Mouse (Mus musculus): ENCODE measurements around the gene Plet1.

The Plet1 gene

GRCm38 (mm10) chr9:50494311-50494710, at the start of gene Plet1:
TSS of gene Plet1 (plus strand) at chr9:50494525.
- in situ Hi-C loops (cut with MboI, MseI): no loop called here

DNA sequence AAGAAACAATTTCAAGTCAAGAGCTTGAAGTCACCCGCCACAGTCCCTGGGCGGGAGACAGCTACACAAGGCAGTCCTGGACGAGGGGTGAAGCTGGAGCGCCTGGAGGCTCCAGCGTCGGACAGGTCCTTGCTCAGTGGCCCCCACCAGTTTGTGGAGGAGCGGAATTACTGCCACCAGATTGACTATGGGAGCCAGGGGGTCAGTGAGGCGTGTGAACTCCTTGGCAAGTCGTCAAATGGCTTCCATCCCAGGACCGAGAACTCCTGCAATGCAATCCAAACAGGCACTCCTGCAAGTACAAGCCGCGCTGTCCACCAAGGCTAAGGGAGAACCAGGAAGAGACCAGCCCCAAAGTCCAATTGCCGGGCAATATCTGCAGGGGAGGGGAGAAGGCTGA, 45.3 kb upstream of the Plet1 start:
- in situ Hi-C loops (cut with MboI, MseI): no loop called here

DNA sequence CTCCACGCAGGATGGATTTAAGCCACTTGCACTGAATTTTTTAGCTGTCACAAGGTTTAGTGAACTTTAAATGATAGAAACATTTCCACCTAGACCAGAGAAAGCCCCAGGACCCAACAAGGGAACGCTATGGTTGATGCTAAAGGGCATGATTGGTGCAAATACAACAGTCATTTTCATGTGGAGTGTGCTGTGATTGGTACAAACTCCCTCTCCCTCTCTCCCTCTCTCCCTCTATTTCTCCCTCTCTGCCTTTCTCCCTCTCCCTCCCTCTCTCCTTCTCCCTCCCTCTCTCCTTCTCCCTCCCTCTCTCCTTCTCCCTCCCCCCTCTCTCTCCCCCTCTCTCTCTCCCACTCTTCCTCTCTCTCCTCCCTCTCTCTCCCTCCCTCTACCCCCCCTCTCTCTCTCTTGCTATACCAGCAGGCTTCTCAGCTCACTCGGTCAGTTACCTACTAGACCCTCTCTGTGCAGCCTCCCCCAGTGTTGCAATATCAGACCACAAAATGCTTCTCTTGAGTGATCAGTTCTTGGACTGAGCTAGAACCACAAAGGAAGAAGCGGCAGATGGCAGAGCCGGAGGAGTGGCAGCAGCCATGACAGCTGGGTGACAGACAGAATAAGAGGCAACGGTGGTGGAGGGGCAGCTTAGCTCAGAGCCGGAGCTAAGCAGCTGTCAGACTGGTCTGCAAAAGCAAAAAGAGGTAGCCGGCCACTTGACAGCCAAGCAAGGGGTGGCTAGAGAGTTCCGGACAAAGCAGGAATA, 42.7 kb upstream of the Plet1 start:
- in situ Hi-C loops (cut with MboI, MseI): no loop called here

DNA sequence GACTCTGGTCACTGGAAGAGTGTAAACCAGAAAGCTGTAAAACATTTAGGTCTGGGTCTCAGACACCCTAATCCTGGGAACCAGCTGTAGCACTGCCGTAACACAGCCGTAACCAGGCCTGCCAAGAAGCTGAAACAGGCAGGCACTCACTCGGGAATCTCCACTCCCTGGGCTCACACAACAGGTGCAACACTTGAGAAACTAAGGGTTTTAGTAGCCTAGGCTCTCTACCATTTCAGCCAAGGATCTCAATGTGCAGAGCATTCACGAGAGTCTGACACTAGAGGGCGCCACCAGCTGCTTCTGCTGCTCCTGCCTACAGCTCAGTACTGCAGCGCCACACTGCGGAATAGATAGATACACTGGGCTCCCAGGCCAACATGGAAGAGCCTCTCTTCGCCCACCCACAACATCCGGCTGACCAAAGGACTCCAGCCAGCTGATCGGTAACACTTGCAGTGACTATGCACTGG, 42.0 kb upstream of the Plet1 start:
- in situ Hi-C loops (cut with MboI, MseI): no loop called here

GRCm38 (mm10) chr9:50457596-50457995, 36.7 kb upstream of the Plet1 start:
- in situ Hi-C loops (cut with MboI, MseI): loop anchor here (5.0 kb wide), 1 partner anchor 70 kb away; the partner anchor contains the start of gene Pts

DNA sequence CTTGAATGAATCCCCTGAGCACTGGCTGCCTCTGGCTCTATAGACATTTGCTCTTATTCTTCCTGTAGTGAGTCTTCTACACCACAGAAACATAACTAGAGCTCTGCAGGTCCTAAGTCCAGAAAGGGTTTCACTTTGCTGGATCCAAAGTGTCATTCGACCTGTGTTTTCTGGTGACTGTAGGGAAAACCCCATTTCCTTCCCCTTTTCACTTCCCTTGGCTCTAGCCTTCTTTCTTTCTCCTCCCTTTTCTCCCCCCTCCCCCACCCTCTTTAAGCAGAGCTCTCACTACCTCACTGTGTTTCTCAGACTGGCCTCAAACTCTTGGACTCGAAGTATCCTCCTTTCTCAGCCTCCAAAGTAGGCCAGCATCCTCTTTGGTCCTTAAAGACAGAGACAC, 34.8 kb upstream of the Plet1 start:
- in situ Hi-C loops (cut with MboI, MseI): loop anchor here (5.0 kb wide), 1 partner anchor 68 kb away; the partner anchor contains the start of gene Pts

DNA sequence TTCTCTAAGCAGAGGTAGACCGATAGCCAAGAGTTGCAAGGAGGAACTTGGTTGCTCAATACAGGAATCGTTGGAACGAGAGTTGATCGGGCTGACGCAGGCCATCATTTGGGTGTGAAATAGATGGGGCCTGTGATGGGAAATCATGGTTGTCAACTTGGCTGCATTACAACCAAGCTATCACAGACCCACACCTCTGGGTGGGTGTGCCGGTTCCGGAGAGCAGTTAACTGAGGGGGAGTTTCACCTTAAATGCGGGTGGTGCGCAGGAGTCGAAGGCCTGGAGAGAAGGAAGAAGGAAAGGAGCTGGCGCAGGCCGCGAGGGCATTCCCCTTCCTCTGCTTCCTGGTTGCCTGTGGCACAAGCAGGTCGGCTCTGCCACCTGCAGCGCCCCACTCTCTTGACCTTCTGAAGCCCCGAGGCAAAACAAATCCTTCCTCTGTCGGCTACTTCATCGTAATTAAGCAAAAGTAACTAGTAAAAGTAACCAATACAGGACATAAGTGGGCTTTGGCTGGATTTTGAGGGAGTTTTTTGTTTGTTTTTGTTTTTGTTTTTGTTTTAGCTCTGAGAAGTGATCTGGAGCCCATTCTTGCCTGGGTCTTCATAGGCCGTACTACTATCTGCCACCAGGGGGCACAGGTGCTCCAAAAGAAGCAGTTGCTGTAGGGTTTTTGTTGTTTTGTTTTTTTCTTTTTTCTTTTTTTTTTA, 31.7 kb upstream of the Plet1 start:
- in situ Hi-C loops (cut with MboI, MseI): loop anchor here (5.0 kb wide), 1 partner anchor 135 kb away; no protein-coding TSS in a partner anchor

DNA sequence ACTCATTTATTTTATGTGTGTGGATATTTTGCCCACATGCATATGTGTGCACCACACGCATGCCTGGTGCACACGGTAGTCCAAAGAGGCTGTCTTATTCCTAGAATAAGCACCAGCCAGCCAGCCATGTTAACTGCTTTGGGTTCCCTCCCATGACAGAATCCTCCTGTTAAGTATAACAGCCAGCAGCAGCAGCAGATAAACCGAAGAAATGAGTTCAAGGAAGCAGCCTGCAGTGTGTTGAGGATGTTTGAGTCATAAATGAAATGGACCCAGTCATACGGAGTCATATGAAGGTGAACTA, 31.2 kb upstream of the Plet1 start:
- in situ Hi-C loops (cut with MboI, MseI): loop anchor here (5.0 kb wide), 1 partner anchor 134 kb away; no protein-coding TSS in a partner anchor

- in situ Hi-C loops (cut with MboI, MseI): no loop called here
Observed at GRCm38 (mm10) chr9:50470377-50471100, 23.8 kb upstream of the Plet1 start.

- in situ Hi-C loops (cut with MboI, MseI): no loop called here
Observed at GRCm38 (mm10) chr9:50471181-50471901, 23.0 kb upstream of the Plet1 start.

GRCm38 (mm10) chr9:50475318-50475717, 19.0 kb upstream of the Plet1 start:
- in situ Hi-C loops (cut with MboI, MseI): no loop called here

DNA sequence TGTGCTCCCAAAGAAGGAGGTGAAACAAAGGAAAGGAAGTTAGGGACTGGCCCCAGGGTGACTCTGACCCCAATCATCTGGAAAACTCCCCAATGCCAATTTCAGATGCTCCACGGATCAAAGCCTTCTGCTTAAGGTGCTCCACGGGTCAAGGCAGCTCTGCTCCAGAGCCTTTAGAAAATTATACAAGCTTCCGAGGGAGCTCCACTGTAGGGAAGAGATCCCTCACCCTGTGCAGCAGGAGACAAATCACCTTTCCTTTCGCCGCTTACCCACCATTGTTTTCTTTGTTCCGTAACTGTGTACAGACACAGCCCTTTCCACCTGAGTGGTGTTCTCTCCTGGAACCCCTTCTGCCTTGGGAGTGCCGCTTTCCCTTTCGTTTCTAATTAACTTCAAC, 18.6 kb upstream of the Plet1 start:
- in situ Hi-C loops (cut with MboI, MseI): no loop called here

DNA sequence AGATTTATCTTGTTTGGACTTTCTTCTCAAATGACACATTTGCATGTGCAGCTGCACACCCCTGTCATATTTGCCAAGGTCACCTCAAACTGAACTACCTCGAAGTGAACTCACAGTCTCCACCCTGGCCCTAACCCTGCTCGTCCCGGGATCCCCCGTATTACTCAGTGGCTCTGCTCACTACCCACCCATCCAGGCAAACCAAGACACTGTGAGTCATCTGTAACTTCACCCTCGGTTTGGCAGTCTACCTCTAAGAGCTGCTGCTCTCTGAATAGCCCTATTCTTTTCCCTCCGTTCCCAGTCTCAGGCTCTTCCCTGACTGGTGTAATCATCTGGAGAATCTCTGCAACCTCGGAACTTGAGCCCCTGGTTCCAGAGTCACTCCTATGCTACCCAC, 17.7 kb upstream of the Plet1 start:
- in situ Hi-C loops (cut with MboI, MseI): no loop called here

- in situ Hi-C loops (cut with MboI, MseI): no loop called here
Observed at GRCm38 (mm10) chr9:50477270-50477669, 17.1 kb upstream of the Plet1 start.

GRCm38 (mm10) chr9:50478826-50479225, 15.5 kb upstream of the Plet1 start:
- in situ Hi-C loops (cut with MboI, MseI): no loop called here

DNA sequence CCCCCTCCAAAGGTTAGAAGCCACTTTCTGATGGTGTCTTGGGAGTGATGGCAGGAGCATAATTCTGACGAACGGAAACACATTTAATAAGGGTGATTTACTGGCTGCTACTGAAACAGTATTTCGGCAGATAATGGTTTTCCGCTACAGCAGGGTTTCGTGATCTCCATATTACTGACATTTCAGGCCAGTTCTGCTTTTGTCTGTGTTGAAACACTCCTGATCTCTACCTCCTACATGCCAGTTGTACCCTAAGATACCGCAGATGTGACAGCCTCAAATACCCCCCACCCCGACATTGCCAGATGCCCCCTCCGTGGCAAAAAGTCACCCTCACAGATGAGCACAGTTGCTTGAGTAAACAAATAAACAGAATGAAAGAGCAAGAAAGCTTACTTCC, 14.8 kb upstream of the Plet1 start:
- in situ Hi-C loops (cut with MboI, MseI): no loop called here

DNA sequence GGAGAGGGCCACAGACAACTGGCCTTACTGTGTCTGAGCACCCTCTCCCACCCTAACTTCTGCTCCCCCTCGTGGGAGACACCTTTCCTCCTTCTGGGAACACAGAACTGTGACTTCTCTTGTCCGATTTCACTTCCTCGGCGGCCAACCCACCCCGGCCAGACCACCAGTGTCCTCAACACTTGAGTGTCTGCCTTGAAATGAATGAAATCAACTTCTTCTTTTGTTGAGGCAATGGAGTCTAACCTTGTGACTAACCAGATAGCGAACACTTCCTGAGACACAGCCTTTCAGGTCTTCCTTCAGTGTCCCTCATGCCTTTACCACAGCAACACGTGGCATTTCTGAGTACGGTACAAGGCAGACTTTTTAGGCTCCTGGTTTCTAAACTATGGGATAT, 11.6 kb upstream of the Plet1 start:
- in situ Hi-C loops (cut with MboI, MseI): no loop called here

DNA sequence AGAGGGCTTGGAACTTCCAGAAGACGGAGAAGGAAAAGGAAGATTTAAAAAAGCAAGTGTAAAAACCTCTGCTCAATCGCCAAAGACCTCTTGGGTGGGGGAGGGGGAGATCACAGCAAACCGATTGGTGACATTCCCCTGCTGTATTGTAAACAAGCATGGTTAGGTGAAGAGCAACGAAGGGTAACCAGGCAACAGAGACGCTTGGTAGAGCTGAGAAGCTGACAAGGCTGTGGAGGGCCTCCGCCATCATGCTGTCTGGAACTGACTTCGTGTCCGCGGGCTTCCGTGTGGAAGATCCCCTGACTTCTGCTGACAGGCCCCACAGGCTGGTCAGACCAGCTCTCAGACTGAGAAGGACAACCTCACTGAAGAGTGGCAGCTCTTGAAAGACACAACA, 8.8 kb upstream of the Plet1 start:
- in situ Hi-C loops (cut with MboI, MseI): no loop called here

GRCm38 (mm10) chr9:50490836-50491235, 3.5 kb upstream of the Plet1 start:
- in situ Hi-C loops (cut with MboI, MseI): no loop called here

GRCm38 (mm10) chr9:50491531-50492045, 2.7 kb upstream of the Plet1 start:
- in situ Hi-C loops (cut with MboI, MseI): no loop called here

DNA sequence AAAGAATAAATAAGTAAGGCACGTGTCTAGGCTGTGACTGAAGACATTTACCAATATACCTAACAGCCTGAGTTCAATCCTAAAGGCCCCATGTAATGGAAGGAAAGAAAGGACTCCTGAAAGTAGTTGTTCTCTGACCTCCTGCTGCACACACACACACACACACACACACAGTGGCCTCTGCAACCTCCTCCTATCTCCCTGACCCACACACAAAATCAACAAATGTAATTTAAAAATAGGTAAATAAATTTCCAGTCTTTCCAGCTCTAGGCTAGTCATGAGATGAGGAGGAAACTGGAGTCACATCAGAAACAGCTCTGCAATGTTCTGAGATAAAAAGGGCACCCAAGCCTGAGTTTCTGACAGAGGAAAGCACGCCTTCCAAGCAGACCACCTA, 548 bp upstream of the Plet1 start:
- in situ Hi-C loops (cut with MboI, MseI): no loop called here
